Mouse (Mus musculus) frontal cortex, postnatal 25 days (tissue): Measurements from ENCODE around the gene Sycn.

Experiments
- DNase-seq, 2 experiments: peaks; one replicate each; pipeline ENCODE4 v3.0.0; 2022; ENCODE audit warnings: low spot score in 2 of 2

The Sycn gene

GRCm38 (mm10) chr7:28585001-28585400 is 44.3 kb downstream of the Sycn start:
- DNase-seq, result no peak

GRCm38 (mm10) chr7:28586663-28587411 is 46.2 kb downstream of the Sycn start:
- DNase-seq, result no peak

- no peak for DNase-seq
Observed at GRCm38 (mm10) chr7:28587644-28588043, 47.0 kb downstream of the Sycn start.
